Mouse (Mus musculus): Measurements from ENCODE around the gene Umps.

GRCm38 (mm10) chr16:33914997-33915396 is 51.8 kb downstream of the Umps start:
- TF ChIP-seq CTCF (IDR thresholded peaks at IDR 0.05; ENCODE audit: extremely low read depth, insufficient read length, insufficient replicate concordance, low read depth, low read length) (no peak), POLR2A (IDR thresholded peaks at IDR 0.05; ENCODE audit: low read depth, low read length) (no peak)

Measured in small intestine, adult 2 months (tissue).